Mouse (Mus musculus) thymus, postnatal 25 days (tissue): ENCODE results near the gene Btbd35f27.
"Not testable (repeated sequence)": the region's sequence is repeated elsewhere in the genome, so short reads cannot be mapped to it uniquely, and the experiment has no call there.

Experiments
- DNase-seq: peaks from one replicate; pipeline ENCODE4 v3.0.0; 2022

The Btbd35f27 gene

DNA sequence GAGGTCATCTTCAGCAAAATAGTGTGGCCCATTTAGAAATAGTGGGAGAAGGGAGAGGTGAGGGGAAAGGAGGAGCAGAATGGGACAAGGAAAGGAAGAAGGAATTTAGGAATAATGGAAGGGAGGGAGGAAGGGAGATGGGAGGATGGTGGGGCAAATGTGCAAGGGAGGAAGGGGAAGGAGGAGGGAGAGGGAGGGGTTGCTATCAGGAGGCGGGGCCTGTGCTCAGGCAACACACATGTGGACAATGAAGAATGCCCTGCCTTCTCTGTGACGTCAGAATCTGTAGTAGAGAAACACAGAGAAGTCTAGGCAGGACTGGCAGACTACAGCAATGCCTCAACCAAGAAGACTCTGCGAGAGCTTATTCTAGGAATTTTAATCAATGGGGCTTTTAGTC lies at the start of gene Btbd35f27:
Btbd35f27 (plus strand) TSS at position 301 of the 400 bp plus-strand sequence.
- DNase-seq, result not testable (repeated sequence)
